Mouse (Mus musculus) liver, adult 2 months (tissue): Measurements from ENCODE around the gene Tnpo2. TPM values are rescaled to one million over a fixed set of nuclear protein-coding genes. Genes with fewer than 3 reads are reported as not detected.

ENCODE experiments used
- DNase-seq: peaks from one replicate; pipeline ENCODE4 v3.0.0-alpha.2; 2011; ENCODE audit warnings: low read depth, low spot score; ENCODE audit errors: extremely low read depth
- H3K27ac ChIP-seq: fragments of 200-500 bp; replicated peaks from 2 replicates; pipeline ENCODE4 v1.5.1; 2012; ENCODE audit warnings: low read depth, mild to moderate bottlenecking, control low read depth, inconsistent platforms, low read length; ENCODE audit not compliant: insufficient read depth
- H3K27me3 ChIP-seq: fragments of 200-500 bp; 2 replicates; pipeline ENCODE4 v1.6.1; 2012; ENCODE audit warnings: mild to moderate bottlenecking, moderate library complexity, low read length, inconsistent platforms; ENCODE audit not compliant: control insufficient read depth, insufficient read depth
- H3K36me3 ChIP-seq: fragments of 200-500 bp; 2 replicates; pipeline ENCODE4 v1.6.1; 2012; ENCODE audit warnings: low read length, inconsistent platforms; ENCODE audit not compliant: control insufficient read depth, insufficient read depth
- H3K4me1 ChIP-seq: fragments of 200-500 bp; 2 replicates; pipeline ENCODE4 v1.6.1; 2011; ENCODE audit warnings: low read length; ENCODE audit not compliant: control insufficient read depth, insufficient read depth
- H3K4me3 ChIP-seq: fragments of 200-500 bp; 2 replicates; pipeline ENCODE4 v1.5.1; 2011; ENCODE audit warnings: low read depth, mild to moderate bottlenecking, control low read depth, low read length, moderate library complexity; ENCODE audit not compliant: insufficient read depth
- H3K79me2 ChIP-seq: fragments of 200-500 bp; 2 replicates; pipeline ENCODE4 v1.6.1; 2012; ENCODE audit warnings: inconsistent platforms, mild to moderate bottlenecking, low read length, moderate library complexity; ENCODE audit not compliant: control insufficient read depth, insufficient read depth
- H3K9ac ChIP-seq: fragments of 200-500 bp; 2 replicates; pipeline ENCODE4 v1.6.1; 2012; ENCODE audit warnings: low read depth, mild to moderate bottlenecking, control low read depth, inconsistent platforms, low read length
- CTCF ChIP-seq: fragments of 200-500 bp; IDR thresholded peaks from 2 replicates; pipeline ENCODE4 v1.5.1; 2011; ENCODE audit warnings: low read depth, low read length, control low read depth
- POLR2A ChIP-seq: fragments of 200-500 bp; IDR thresholded peaks from 2 replicates; pipeline ENCODE4 v1.6.1; 2011; ENCODE audit warnings: low read length, control low read depth; ENCODE audit not compliant: insufficient read depth; ENCODE audit errors: extremely low read depth
- WGBS: fragments of 180-500 bp; shearing (Covaris S2); methylation state at CpG from one replicate; pipeline ENCODE4 v1.1.7; 2018; 5-methylcytosine and 5-hydroxymethylcytosine counted together
- polyA plus RNA-seq: library from polyadenylated mRNA; depleted of rRNA; stranded (reverse); fragments of >200 nt; gene quantifications from 2 replicates; pipeline ENCODE4 v1.2.3, GENCODE M21; 2012
- total RNA-seq: library from RNA; depleted of rRNA; stranded (reverse); fragments of >200 nt; gene quantifications from 2 replicates; pipeline ENCODE4 v1.2.3, GENCODE M21; 2014

The Tnpo2 gene
- total and polyA plus RNA-seq, 2 experiments, result 15.4 to 33.1 TPM

GRCm38 (mm10) chr8:85071041-85071440, 34.3 kb downstream of the Tnpo2 start:
- Histone ChIP-seq H3K27ac (peak overlapping the region; percentile 99), H3K36me3 (no peaks in the 10 kb centered on the region; the same call in 1 of the 2 replicates), H3K9ac (no peak overlapping the region; the same call in 1 of the 2 replicates), H3K79me2 (peaks cover 9% of the 10 kb centered on the region; the same call in 1 of the 2 replicates), H3K27me3 (no peaks in the 10 kb centered on the region), H3K4me3 (peak overlapping the region; percentile 97; the same call in 1 of the 2 replicates), H3K4me1 (peaks cover 7% of the 10 kb centered on the region)
- TF ChIP-seq CTCF (no peak), POLR2A (0 out of 2 replicates have a peak, but pooled peaks have one; percentile 5)
- 27% methylated on average over 5 of the region's 5 CpGs for WGBS
- DNase-seq, result peak; percentile 96

- Histone ChIP-seq H3K36me3 (peaks cover under 1% of the 10 kb centered on the region; the same call in 1 of the 2 replicates), H3K27ac (peak within 1 kb of the TSS; percentile 99), H3K4me3 (peak within 1 kb of the TSS; percentile 97), H3K79me2 (peaks cover 9% of the 10 kb centered on the region; the same call in 1 of the 2 replicates), H3K9ac (peak within 1 kb of the TSS; percentile 98), H3K27me3 (no peaks in the 10 kb centered on the region), H3K4me1 (peaks cover 5% of the 10 kb centered on the region)
- DNase-seq, result peak; percentile 83
- TF ChIP-seq CTCF (no peak), POLR2A (peak; percentile 77; the same call in 1 of the 2 replicates)
- 1% methylated on average over 67 of the region's 68 CpGs for WGBS
Measured at GRCm38 (mm10) chr8:85071514-85072281, 35.0 kb downstream of the Tnpo2 start, which contains the start of gene Dhps. Gene Dhps, plus strand, starts transcription at chr8:85071757.

- WGBS, result 29% methylated on average over 9 of the region's 9 CpGs
- H3K27me3 ChIP-seq, result no peaks in the 10 kb centered on the region
- peak overlapping the region; percentile 51 for H3K27ac ChIP-seq
- peak overlapping the region; percentile 97 for H3K4me3 ChIP-seq
- peaks cover 9% of the 10 kb centered on the region; the same call in 1 of the 2 replicates for H3K79me2 ChIP-seq
- TF ChIP-seq POLR2A (no peak), CTCF (no peak)
- DNase-seq, result no peak
- H3K4me1 ChIP-seq, result peaks cover 5% of the 10 kb centered on the region
- peaks cover 2% of the 10 kb centered on the region; the same call in 1 of the 2 replicates for H3K36me3 ChIP-seq
- peak overlapping the region; percentile 60 for H3K9ac ChIP-seq
Measured at GRCm38 (mm10) chr8:85072364-85072929, 35.7 kb downstream of the Tnpo2 start.

- H3K27ac ChIP-seq, result no peak overlapping the region
- peaks cover 9% of the 10 kb centered on the region; the same call in 1 of the 2 replicates for H3K79me2 ChIP-seq
- no peak for DNase-seq
- no peak overlapping the region for H3K4me3 ChIP-seq
- TF ChIP-seq POLR2A (no peak), CTCF (no peak)
- H3K4me1 ChIP-seq, result peaks cover 5% of the 10 kb centered on the region
- 93% methylated on average over 15 of the region's 15 CpGs for WGBS
- no peak overlapping the region for H3K9ac ChIP-seq
- H3K36me3 ChIP-seq, result peaks cover 2% of the 10 kb centered on the region; the same call in 1 of the 2 replicates
- H3K27me3 ChIP-seq, result no peaks in the 10 kb centered on the region
Measured at GRCm38 (mm10) chr8:85073041-85073612, 36.4 kb downstream of the Tnpo2 start.

- Histone ChIP-seq H3K9ac (no peak overlapping the region), H3K4me1 (peaks cover 7% of the 10 kb centered on the region), H3K36me3 (peaks cover 2% of the 10 kb centered on the region; the same call in 1 of the 2 replicates), H3K27ac (no peak overlapping the region), H3K4me3 (no peak overlapping the region), H3K27me3 (no peaks in the 10 kb centered on the region), H3K79me2 (peaks cover 9% of the 10 kb centered on the region; the same call in 1 of the 2 replicates)
- WGBS, result 67% methylated on average over 10 of the region's 10 CpGs
- TF ChIP-seq POLR2A (no peak), CTCF (no peak)
- DNase-seq, result no peak
Measured at GRCm38 (mm10) chr8:85074167-85074566, 37.5 kb downstream of the Tnpo2 start.
